Mouse (Mus musculus): ENCODE results near the gene Cox18.

Gene Cox18

GRCm38 (mm10) chr5:90178116-90178515, 45.7 kb downstream of the Cox18 start:
- DNase-seq (ENCODE audit: low spot score in 2 of 2), result no peak
